Mouse (Mus musculus) E14TG2a.4 (cell line): ENCODE data around the gene Nlgn2.

Experiments
- CTCF ChIP-seq: conservative IDR thresholded peaks from 2 replicates; pipeline ENCODE4 v1.5.1; 2014; ENCODE audit warnings: low read length
- NANOG ChIP-seq: IDR thresholded peaks from 2 replicates; pipeline ENCODE4 v1.6.1; 2014; ENCODE audit warnings: borderline replicate concordance, low read length, mixed read lengths
- POU5F1 ChIP-seq: IDR thresholded peaks from 2 replicates; pipeline ENCODE4 v1.6.1; 2014; ENCODE audit warnings: low read length, borderline replicate concordance

GRCm38 (mm10) chr11:69877878-69878277 is 40.3 kb upstream of the Nlgn2 start, which contains the start of gene Tmem95:
- no peak for TF ChIP-seq CTCF
- TF ChIP-seq NANOG: no peak
- TF ChIP-seq POU5F1: no peak
